Mouse (Mus musculus) c-Kit-positive CD71-positive TER-119-positive erythroid progenitor cells, embryonic 14.5 days (primary cell): ENCODE data around the gene Olfr1173.

ENCODE experiments used
- DNase-seq: peaks from one replicate; pipeline ENCODE4 v3.0.0-alpha.2; 2013; ENCODE audit warnings: low spot score

Gene Olfr1173

DNA sequence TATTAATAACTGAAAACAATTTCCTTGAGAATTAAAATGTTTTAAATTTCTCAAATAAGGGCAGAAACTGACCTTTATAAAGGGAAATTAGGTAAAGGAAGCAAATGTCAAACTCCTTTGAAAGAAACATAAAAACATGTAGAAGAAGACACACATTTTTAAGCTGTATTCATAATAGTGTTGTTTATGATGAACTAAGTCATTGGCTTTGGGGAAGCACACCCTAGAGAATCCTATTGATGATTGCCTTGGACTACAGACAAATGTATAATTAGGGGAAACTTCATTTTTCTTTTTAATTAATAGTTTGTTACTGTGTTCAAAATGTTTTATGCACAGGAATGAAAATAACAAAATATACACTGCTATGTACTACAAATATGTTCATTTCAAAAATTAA, at the start of gene Olfr1173:
TSS of gene Olfr1173 (minus strand) at position 101 of the 400 bp plus-strand sequence.
- no peak for DNase-seq

DNA sequence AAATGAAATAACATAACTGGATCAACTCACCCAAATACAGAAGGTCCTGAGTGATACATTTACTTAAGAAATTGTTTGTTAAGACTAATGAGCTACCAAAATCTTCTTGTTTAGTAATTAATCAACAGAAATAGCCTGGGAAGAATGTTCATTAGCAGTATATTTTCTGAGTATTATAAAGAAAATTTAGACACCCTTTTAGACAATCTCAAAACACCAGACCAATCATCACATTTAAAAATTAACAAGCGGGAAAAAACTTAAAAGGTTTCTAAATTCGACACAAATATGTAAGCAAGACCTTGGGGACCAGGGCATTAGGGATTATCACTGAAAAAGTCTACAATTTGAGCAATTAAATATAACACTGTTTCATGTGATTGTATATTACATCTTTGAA, 47.4 kb upstream of the Olfr1173 start, which contains the start of gene Olfr1175-ps:
TSS of gene Olfr1175-ps (minus strand) at position 101 of the 400 bp plus-strand sequence.
- DNase-seq, result no peak

DNA sequence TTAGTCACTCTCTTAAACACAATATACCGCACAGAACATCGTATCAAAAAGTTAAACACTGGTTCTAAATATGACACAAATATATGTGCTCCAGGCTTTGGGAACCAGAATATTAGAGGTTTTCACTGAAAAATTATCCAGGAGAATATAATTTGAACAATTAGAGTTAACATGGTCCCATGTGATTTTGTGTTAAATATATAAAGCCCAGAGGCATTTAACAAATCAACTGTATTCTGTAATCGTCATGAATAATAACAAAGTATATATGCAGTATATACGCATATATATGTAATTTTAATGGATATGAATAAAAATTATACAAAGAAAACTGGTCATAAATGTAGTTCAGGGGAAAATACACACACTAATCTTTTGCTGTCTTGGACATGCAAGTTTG, 35.4 kb upstream of the Olfr1173 start, which contains the start of gene Olfr1174-ps:
TSS of gene Olfr1174-ps (minus strand) at position 101 of the 400 bp plus-strand sequence.
- no peak for DNase-seq

DNA sequence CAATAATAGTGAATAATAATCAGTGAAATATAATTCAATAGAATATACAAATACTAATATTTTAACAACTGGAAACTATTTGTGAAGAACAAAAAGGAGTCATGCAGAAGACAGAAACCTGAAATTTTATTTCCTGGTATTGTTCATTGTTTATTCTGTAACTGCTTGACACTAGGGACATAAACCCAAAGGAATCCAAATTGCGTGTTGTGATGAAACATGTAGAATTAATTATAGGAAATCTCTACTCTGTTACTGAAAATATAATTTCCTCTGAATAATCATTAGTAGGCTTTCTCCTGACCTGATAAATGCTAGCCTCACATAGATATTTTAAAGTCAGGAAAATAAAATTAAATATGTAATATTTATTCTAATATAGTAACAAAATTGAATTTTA, 51.4 kb downstream of the Olfr1173 start, which contains the start of gene Olfr1170:
TSS of gene Olfr1170 (minus strand) at position 101 of the 400 bp plus-strand sequence.
- DNase-seq, result no peak
